Mouse (Mus musculus) intestine, postnatal 0 days (tissue): ENCODE measurements around the gene Add2. TPM values are rescaled to one million over a fixed set of nuclear protein-coding genes. Genes with fewer than 3 reads are reported as not detected.

ENCODE experiments used
- ATAC-seq: fragments of 200-750 bp; cut with Nextera tagmentation; 2 replicates; pipeline ENCODE4 v1.8.0; 2017; ENCODE audit warnings: mild to moderate bottlenecking, moderate TSS enrichment, moderate library complexity
- H3K27ac ChIP-seq: fragments of 300-500 bp; sonication (generic); 2 replicates; pipeline ENCODE4 v1.5.1; 2014; ENCODE audit warnings: mild to moderate bottlenecking, low read depth, low read length, moderate library complexity
- H3K27me3 ChIP-seq: fragments of 300-500 bp; sonication (generic); replicated peaks from 2 replicates; pipeline ENCODE4 v1.6.1; 2014; ENCODE audit warnings: low read length, mixed read lengths; ENCODE audit not compliant: control insufficient read depth, insufficient read depth
- H3K36me3 ChIP-seq: fragments of 300-500 bp; sonication (generic); 2 replicates; pipeline ENCODE4 v1.6.1; 2014; ENCODE audit warnings: mild to moderate bottlenecking, moderate library complexity; ENCODE audit not compliant: control insufficient read depth, insufficient read depth
- H3K4me1 ChIP-seq: fragments of 300-500 bp; sonication (generic); replicated peaks from 2 replicates; pipeline ENCODE4 v1.6.1; 2014; ENCODE audit warnings: antibody characterized with exemption, low read length, mixed read lengths; ENCODE audit not compliant: control insufficient read depth, insufficient read depth
- H3K4me2 ChIP-seq: fragments of 300-500 bp; sonication (generic); replicated peaks from 2 replicates; pipeline ENCODE4 v1.6.1; 2014; ENCODE audit warnings: low read depth, mild to moderate bottlenecking, moderate library complexity
- H3K4me3 ChIP-seq: fragments of 300-500 bp; sonication (generic); 2 replicates; pipeline ENCODE4 v1.5.1; 2014; ENCODE audit warnings: low read depth, low read length
- H3K9ac ChIP-seq: fragments of 300-500 bp; sonication (generic); 2 replicates; pipeline ENCODE4 v1.6.1; 2014; ENCODE audit warnings: mild to moderate bottlenecking, low read depth, low read length
- H3K9me3 ChIP-seq: fragments of 300-500 bp; sonication (generic); 2 replicates; pipeline ENCODE4 v1.6.1; 2016; ENCODE audit warnings: mixed run types; ENCODE audit not compliant: control insufficient read depth
- CTCF ChIP-seq: sonication (generic); IDR thresholded peaks from 2 replicates; pipeline ENCODE4 v1.5.1; 2016; ENCODE audit warnings: low read depth, mild to moderate bottlenecking, control low read depth, antibody characterized with exemption, moderate library complexity
- WGBS: fragments of 180-500 bp; shearing (Covaris S2); extraction: QIAGEN DNeasy Blood & Tissue Kit; methylation state at CpG from one replicate; pipeline ENCODE4 v1.1.7; 2014; 5-methylcytosine and 5-hydroxymethylcytosine counted together
- polyA plus RNA-seq: library from polyadenylated mRNA; unstranded; fragments of >200 nt; fragmentation: Nextera tagmentation; extraction: Ambion mirVana; gene quantifications from 2 replicates; pipeline ENCODE4 v1.2.1, GENCODE M21; 2015

Add2 gene
- polyA plus RNA-seq, 1 experiment from 2014 or later = 2.0 TPM

GRCm38 (mm10) chr6:86086851-86087571 lies 58.5 kb downstream of the Add2 start:
- WGBS = 61% methylated on average over 9 of the region's 9 CpGs
- Histone ChIP-seq H3K4me2 (no peak overlapping the region), H3K4me1 (no peaks in the 10 kb centered on the region), H3K4me3 (no peak overlapping the region), H3K27me3 (no peaks in the 10 kb centered on the region), H3K36me3 (no peaks in the 10 kb centered on the region), H3K9ac (no peak overlapping the region), H3K27ac (no peak overlapping the region), H3K9me3 (no peaks in the 10 kb centered on the region)
- TF ChIP-seq CTCF = no peak
- no peak for ATAC-seq

DNA sequence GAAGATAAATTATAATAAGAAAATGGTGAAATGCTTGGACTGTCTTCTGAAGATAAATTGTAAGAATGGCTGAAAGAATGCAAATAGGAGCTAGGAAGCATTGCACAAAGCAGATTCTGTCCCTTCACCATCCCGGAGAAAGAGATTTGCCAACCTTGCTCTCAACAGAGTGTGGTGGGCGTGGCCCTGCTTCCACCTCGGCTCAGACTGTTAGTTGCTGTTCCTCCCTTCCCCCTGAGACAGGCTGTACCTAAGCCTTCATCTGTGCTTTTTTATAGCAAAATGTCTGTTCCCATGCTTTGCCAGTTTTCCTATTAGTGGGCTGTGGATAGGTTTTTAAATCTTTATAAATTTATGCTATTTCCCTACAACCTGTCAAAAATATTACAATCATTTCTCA lies 59.3 kb downstream of the Add2 start:
- Histone ChIP-seq H3K4me1 (no peaks in the 10 kb centered on the region), H3K27ac (no peak overlapping the region), H3K9ac (no peak overlapping the region), H3K4me2 (no peak overlapping the region), H3K9me3 (no peaks in the 10 kb centered on the region), H3K36me3 (no peaks in the 10 kb centered on the region), H3K4me3 (no peak overlapping the region), H3K27me3 (no peaks in the 10 kb centered on the region)
- no peak for TF ChIP-seq CTCF
- no peak for ATAC-seq
- WGBS = 33% methylated on average over 3 of the region's 3 CpGs

DNA sequence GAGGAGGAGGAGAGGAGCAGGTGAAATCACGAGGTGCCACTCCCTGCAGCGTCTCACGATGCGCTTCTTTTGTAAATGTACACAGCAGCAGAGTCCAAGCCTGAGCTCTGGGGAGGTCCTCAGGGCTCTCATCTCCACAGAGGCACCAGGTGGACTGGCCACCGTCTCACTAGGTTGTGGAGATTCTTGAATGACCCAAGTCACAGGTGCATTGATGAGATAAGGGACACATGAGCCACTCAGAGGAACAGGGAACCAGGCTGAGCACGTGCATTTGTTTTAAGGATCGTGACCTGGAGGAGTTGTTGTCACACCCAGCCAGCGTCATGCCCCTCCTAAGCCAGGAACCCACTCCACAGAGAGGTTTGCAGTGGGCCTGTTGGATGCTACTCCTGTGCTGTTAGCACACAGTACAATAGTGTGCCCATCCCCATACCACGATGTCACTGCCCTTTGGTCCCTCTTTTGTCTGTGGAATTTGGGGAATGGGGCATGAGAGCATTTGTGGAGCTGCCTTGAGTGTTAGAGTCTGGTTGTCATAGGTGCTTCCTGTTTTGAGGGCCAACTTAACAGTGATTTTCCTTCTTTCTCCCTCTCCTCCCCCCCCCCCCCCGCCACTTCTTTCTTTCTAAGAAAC lies 65.8 kb downstream of the Add2 start:
- Histone ChIP-seq H3K4me2 (no peak overlapping the region), H3K4me1 (no peaks in the 10 kb centered on the region), H3K4me3 (no peak overlapping the region), H3K27me3 (no peaks in the 10 kb centered on the region), H3K27ac (no peak overlapping the region), H3K36me3 (no peaks in the 10 kb centered on the region), H3K9me3 (no peaks in the 10 kb centered on the region), H3K9ac (no peak overlapping the region)
- TF ChIP-seq CTCF = no peak
- WGBS = 61% methylated on average over 9 of the region's 10 CpGs
- no peak for ATAC-seq

DNA sequence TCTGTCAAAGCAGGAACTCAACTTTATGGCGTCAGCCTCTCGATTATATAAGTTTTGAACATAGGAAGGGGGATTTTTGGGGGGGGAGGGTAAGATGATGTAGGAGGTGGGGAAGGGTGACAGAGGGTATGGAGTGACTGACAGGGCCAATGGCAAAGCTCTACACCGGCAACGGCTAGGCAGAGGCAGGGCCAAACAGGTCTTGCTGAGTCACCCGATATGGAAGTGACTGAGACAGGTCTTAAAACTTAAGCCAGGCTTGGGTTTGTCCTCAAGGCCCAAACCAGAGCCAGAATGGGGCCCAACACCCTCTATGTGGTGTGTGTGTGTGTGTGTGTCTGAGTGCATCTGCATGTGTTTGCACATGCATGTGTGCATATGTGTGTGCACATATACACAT lies 67.0 kb downstream of the Add2 start:
- no peak for TF ChIP-seq CTCF

GRCm38 (mm10) chr6:86096733-86097132 lies 68.3 kb downstream of the Add2 start:
- no peak overlapping the region for H3K4me3 ChIP-seq
- no peak for ATAC-seq
- H3K9me3 ChIP-seq = no peaks in the 10 kb centered on the region
- H3K27me3 ChIP-seq = no peaks in the 10 kb centered on the region
- no peaks in the 10 kb centered on the region for H3K36me3 ChIP-seq
- H3K4me1 ChIP-seq = no peaks in the 10 kb centered on the region
- H3K27ac ChIP-seq = no peak overlapping the region
- H3K4me2 ChIP-seq = no peak overlapping the region
- no peak overlapping the region for H3K9ac ChIP-seq
- WGBS = 90% methylated on average over 10 of the region's 10 CpGs
- no peak for TF ChIP-seq CTCF

More for the DNA sequence above, 67.0 kb downstream of the Add2 start:
- Histone ChIP-seq H3K4me1 (no peaks in the 10 kb centered on the region), H3K36me3 (no peaks in the 10 kb centered on the region), H3K4me3 (no peak overlapping the region), H3K27me3 (no peaks in the 10 kb centered on the region), H3K4me2 (no peak overlapping the region), H3K27ac (no peak overlapping the region), H3K9ac (no peak overlapping the region), H3K9me3 (no peaks in the 10 kb centered on the region)
- 77% methylated on average over 5 of the region's 5 CpGs for WGBS
- no peak for ATAC-seq

DNA sequence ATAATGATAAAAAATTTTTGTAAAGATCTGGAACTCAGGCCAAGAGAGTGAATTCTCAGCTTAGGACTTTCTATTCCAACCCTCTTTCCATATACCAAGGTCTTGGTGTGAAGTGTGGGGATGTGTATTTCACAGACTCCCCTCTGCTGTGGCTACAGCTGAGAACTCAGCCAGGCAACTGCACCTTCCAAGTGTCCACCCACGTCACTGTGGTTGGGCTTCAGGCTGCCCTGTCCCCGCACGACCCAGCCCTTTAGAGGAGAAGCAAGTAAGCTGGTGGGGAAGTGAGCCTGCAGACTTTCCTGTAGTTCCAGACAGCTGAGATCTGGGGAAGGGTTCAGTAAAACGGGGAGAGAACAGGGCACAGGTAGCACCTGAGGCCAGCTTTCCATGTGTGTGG lies 68.7 kb downstream of the Add2 start:
- H3K4me3 ChIP-seq = no peak overlapping the region
- H3K9me3 ChIP-seq = no peaks in the 10 kb centered on the region
- 59% methylated on average over 4 of the region's 4 CpGs for WGBS
- no peak for ATAC-seq
- no peak for TF ChIP-seq CTCF
- H3K9ac ChIP-seq = no peak overlapping the region
- H3K27me3 ChIP-seq = no peaks in the 10 kb centered on the region
- no peaks in the 10 kb centered on the region for H3K36me3 ChIP-seq
- H3K27ac ChIP-seq = no peak overlapping the region
- no peaks in the 10 kb centered on the region for H3K4me1 ChIP-seq
- no peak overlapping the region for H3K4me2 ChIP-seq
